Mouse (Mus musculus) splenic B cell, adult 2 months (primary cell): ENCODE measurements around the gene D030056L22Rik.

Source experiments
- DNase-seq: peaks from one replicate; pipeline ENCODE4 v3.0.0-alpha.2; 2011; ENCODE audit warnings: low read depth, low spot score
- H3K27me3 ChIP-seq: 2 replicates; pipeline ENCODE4 v1.6.1; 2012; ENCODE audit warnings: mild to moderate bottlenecking, low read length, moderate library complexity, mixed read lengths; ENCODE audit not compliant: control insufficient read depth, poor library complexity, insufficient read depth, severe bottlenecking
- H3K36me3 ChIP-seq: 2 replicates; pipeline ENCODE4 v1.6.1; 2012; ENCODE audit warnings: mild to moderate bottlenecking, low read length, moderate library complexity, mixed read lengths; ENCODE audit not compliant: control insufficient read depth, poor library complexity, insufficient read depth, severe bottlenecking

Gene D030056L22Rik

DNA sequence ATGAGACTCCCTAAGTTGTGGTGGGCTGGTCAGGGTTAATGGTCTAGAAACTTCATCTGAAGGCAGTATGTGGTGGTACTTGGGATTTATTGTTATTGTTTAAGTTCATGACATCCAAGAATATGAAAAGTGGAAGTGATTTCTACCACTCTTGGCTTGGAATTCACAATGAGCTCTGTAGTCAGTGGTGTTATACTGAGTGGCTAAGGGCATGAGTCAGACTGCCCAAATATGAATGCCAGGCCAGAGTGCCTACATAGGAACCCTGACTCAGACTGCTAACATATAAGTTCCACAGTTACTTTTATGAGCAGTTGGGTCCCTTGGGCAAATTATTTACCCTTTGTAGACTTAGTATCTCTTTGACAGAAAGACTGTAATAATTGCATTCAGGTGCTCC is 44.2 kb downstream of the D030056L22Rik start:
- DNase-seq = no peak
- Histone ChIP-seq H3K36me3 (no peaks in the 10 kb centered on the region), H3K27me3 (no peaks in the 10 kb centered on the region)

DNA sequence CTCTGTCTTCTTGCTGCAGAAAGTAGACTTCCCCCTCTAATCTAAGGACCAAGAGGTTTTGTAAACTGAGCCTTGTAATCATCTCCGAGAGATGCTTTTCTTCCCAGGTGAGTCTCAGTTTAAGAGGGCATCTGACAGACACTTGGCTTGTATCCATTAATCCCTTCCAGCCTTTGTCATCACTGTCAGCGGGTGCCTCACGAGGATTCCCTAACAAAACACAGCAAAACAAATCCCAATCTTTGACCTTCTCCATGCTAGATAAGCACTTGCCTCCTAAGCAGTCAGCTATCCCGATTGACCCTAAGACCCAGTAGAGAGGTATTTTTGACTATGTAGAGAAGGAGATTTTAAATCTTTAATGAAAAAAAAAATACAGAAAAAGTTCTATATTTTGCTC is 44.7 kb downstream of the D030056L22Rik start:
- no peak for DNase-seq
- H3K36me3 ChIP-seq = no peaks in the 10 kb centered on the region
- no peaks in the 10 kb centered on the region for H3K27me3 ChIP-seq

DNA sequence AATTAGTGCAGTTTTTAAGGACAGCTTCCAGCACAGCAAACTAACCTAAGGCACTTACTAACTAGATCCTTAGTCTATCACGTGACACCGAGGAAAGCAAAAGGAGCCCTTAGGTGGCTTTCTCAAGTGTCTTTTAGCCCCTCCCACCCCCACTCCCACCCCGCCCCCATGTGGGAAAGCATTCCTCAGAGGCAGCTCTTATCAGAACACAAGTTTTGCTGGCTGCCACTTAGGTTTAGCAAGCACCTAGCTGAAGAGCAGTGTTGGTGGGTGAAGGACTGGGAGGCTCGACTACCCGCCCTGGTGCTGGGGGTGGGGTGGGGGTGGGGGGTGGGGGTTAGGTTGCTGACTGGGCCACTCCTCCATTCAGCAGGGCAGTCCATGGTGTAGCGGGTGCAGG is 45.3 kb downstream of the D030056L22Rik start:
- DNase-seq = no peak
- H3K36me3 ChIP-seq = no peaks in the 10 kb centered on the region
- no peaks in the 10 kb centered on the region for H3K27me3 ChIP-seq

DNA sequence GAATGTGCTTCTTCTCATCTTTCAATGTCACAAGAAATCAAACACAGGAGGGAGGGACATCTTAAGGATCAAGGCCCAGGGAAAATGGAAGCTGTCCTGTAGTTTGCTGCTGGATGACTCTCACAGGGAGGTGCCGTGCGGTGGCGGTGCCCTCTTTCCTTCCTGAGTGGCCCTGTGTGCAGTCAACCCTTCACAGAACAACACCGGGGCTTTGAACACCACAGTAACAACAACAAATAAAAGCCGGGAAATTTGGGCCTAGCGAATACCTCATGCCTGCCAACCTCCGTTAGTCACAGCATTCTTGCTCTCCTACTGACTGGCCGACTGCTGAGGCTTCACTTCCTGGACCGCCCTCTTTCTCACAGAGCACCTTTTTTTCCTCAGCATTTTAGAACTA is 45.9 kb downstream of the D030056L22Rik start:
- Histone ChIP-seq H3K27me3 (no peaks in the 10 kb centered on the region), H3K36me3 (no peaks in the 10 kb centered on the region)
- no peak for DNase-seq

DNA sequence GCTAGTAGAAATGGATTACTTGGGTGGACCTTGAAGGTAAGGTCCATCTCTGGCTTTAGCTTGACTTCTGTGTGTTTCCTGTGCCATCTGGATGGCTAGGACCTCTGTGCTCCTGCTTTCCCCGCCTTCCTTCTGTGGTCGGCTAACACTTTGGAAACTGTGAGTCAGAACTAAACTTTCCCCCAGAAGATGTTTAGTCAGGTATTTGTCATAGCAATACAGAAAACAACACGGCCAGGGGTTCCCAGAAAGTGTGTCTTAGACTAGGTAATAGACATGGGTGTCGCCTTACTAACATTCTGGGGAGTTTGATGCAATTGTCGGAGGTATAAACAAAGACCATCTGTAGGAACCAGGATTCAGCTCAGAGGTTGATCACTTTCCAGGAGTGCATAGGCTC is 53.4 kb downstream of the D030056L22Rik start:
- no peak for DNase-seq
- Histone ChIP-seq H3K27me3 (no peaks in the 10 kb centered on the region), H3K36me3 (no peaks in the 10 kb centered on the region)
